Mouse (Mus musculus): ENCODE results near the gene Tmem239.

The Tmem239 gene

GRCm38 (mm10) chr2:130450434-130450796 is 44.1 kb downstream of the Tmem239 start:
- no peak for DNase-seq (ENCODE audit: low read depth in 1 of 2, low spot score in 2 of 2)

- DNase-seq (ENCODE audit: low read depth in 1 of 2, low spot score in 2 of 2): no peak
Measured at GRCm38 (mm10) chr2:130451086-130451726, 44.9 kb downstream of the Tmem239 start.

GRCm38 (mm10) chr2:130451727-130452090 is 45.4 kb downstream of the Tmem239 start:
- no peak for DNase-seq (ENCODE audit: low read depth in 1 of 2, low spot score in 2 of 2)

- no peak for DNase-seq (ENCODE audit: low read depth in 1 of 2, low spot score in 2 of 2)
Measured at GRCm38 (mm10) chr2:130452266-130452665, 46.0 kb downstream of the Tmem239 start.

GRCm38 (mm10) chr2:130453421-130453820 is 47.1 kb downstream of the Tmem239 start:
- no peak for DNase-seq (ENCODE audit: low read depth in 1 of 2, low spot score in 2 of 2)

GRCm38 (mm10) chr2:130454748-130455370 is 48.6 kb downstream of the Tmem239 start:
- no peak for DNase-seq (ENCODE audit: low read depth in 1 of 2, low spot score in 2 of 2)

Measured in monocyte, adult 2 months (primary cell).